Mouse (Mus musculus) liver, embryonic 18 days (tissue): ENCODE data around the gene Bcorl1. TPM values are rescaled to one million over a fixed set of nuclear protein-coding genes. Genes with fewer than 3 reads are reported as not detected.

ENCODE experiments used
- polyA plus RNA-seq: library from polyadenylated mRNA; depleted of rRNA; stranded (reverse); fragments of >200 nt; gene quantifications from 2 replicates; pipeline ENCODE4 v1.2.3, GENCODE M21; 2012; rRNA removed

Gene Bcorl1
- polyA plus RNA-seq = 1.0 and 1.4 TPM in 2 replicates

GRCm38 (mm10) chrX:48341141-48341540 is at the start of gene Bcorl1:
Bcorl1 (plus strand) TSS chrX:48341358.

Other genes starting within 250 kb of the Bcorl1 start
- gene Xpnpep2, start 232.6 kb upstream of the Bcorl1 start, polyA plus RNA-seq = 0.01 TPM in 2 replicates
- gene Sash3, start 194.9 kb upstream of the Bcorl1 start, polyA plus RNA-seq = 8.5 and 9.0 TPM in 2 replicates
- gene Zdhhc9, start 132.5 kb upstream of the Bcorl1 start, polyA plus RNA-seq = 18.3 and 21.0 TPM in 2 replicates
- gene Utp14a, start 84.5 kb upstream of the Bcorl1 start, polyA plus RNA-seq = 6.1 TPM in 2 replicates
- 4.6 and 5.6 TPM in 2 replicates for gene Elf4, start 121.8 kb downstream of the Bcorl1 start, polyA plus RNA-seq
- gene Aifm1, start 172.2 kb downstream of the Bcorl1 start, polyA plus RNA-seq = 52.1 and 52.5 TPM in 2 replicates
- 0.26 and 0.29 TPM in 2 replicates for gene Rab33a, start 177.9 kb downstream of the Bcorl1 start, polyA plus RNA-seq